Mouse (Mus musculus) layer of hippocampus, adult 2 months (tissue): ENCODE results near the gene Anxa1. TPM values are rescaled to one million over a fixed set of nuclear protein-coding genes. Genes with fewer than 3 reads are reported as not detected.

Experiments
- DNase-seq, 2 experiments: peaks; one replicate each; pipeline ENCODE4 v3.0.0; 2022; ENCODE audit warnings: low spot score in 2 of 2
- H3K27ac ChIP-seq: fragments of 200-600 bp; 2 replicates; pipeline ENCODE4 v1.8.1; 2022
- H3K4me3 ChIP-seq: fragments of 200-600 bp; 2 replicates; pipeline ENCODE4 v1.8.1; 2022; ENCODE audit warnings: mild to moderate bottlenecking
- CTCF ChIP-seq: fragments of 200-600 bp; conservative IDR thresholded peaks from 2 replicates; pipeline ENCODE4 v1.8.1; 2022; ENCODE audit warnings: antibody characterized with exemption, mild to moderate bottlenecking, moderate library complexity
- total RNA-seq, 2 experiments: library from RNA; stranded (reverse); gene quantifications; 2 replicates each; pipeline ENCODE4 v1.2.3; 2021

Anxa1 gene
- total RNA-seq, 2 experiments from 2014 or later = 0.71 to 1.00 TPM

GRCm38 (mm10) chr19:20363221-20363620 lies 27.5 kb downstream of the Anxa1 start:
- TF ChIP-seq CTCF = peak; percentile 62
- H3K4me3 ChIP-seq = no peak overlapping the region
- DNase-seq = no peak
- no peak overlapping the region for H3K27ac ChIP-seq

GRCm38 (mm10) chr19:20361917-20362577 lies 28.7 kb downstream of the Anxa1 start:
- Histone ChIP-seq H3K27ac (no peak overlapping the region), H3K4me3 (no peak overlapping the region)
- peak; percentile 85 for TF ChIP-seq CTCF
- DNase-seq = peak in 1 of 2 experiments; percentile 4

- no peak for TF ChIP-seq CTCF
- H3K27ac ChIP-seq = no peak overlapping the region
- H3K4me3 ChIP-seq = no peak overlapping the region
- no peak for DNase-seq
Observed at GRCm38 (mm10) chr19:20358679-20359078, 32.1 kb downstream of the Anxa1 start.

- TF ChIP-seq CTCF = peak; percentile 79
- DNase-seq = peak; percentile 61 to 84
- no peak overlapping the region for H3K4me3 ChIP-seq
- no peak overlapping the region for H3K27ac ChIP-seq
Observed at GRCm38 (mm10) chr19:20345317-20345917, 45.3 kb downstream of the Anxa1 start.

- peak; percentile 41 to 71 for DNase-seq
- TF ChIP-seq CTCF = peak; percentile 71
- H3K27ac ChIP-seq = 0 out of 2 replicates have a peak overlapping the region, but pooled peaks have one; percentile 19
- peak overlapping the region; percentile 8; the same call in 1 of the 2 replicates for H3K4me3 ChIP-seq
Observed at GRCm38 (mm10) chr19:20344511-20345316, 46.0 kb downstream of the Anxa1 start.

- TF ChIP-seq CTCF = no peak
- no peak for DNase-seq
- H3K4me3 ChIP-seq = peak overlapping the region; percentile 8; the same call in 1 of the 2 replicates
- 0 out of 2 replicates have a peak overlapping the region, but pooled peaks have one; percentile 19 for H3K27ac ChIP-seq
Observed at GRCm38 (mm10) chr19:20344052-20344451, 46.7 kb downstream of the Anxa1 start.

Other genes starting within 250 kb of the Anxa1 start
- gene Aldh1a1, start 101.8 kb upstream of the Anxa1 start, total RNA-seq = 10 to 100 TPM; 52.6 to 68.9 TPM